Mouse (Mus musculus): ENCODE measurements around the gene Gtf2h3. TPM values are rescaled to one million over a fixed set of nuclear protein-coding genes. Genes with fewer than 3 reads are reported as not detected.

Gene Gtf2h3
- polyA plus RNA-seq (2014; fragmentation: Nextera tagmentation; extraction: Ambion mirVana) = 33.5 and 34.1 TPM in 2 replicates

DNA sequence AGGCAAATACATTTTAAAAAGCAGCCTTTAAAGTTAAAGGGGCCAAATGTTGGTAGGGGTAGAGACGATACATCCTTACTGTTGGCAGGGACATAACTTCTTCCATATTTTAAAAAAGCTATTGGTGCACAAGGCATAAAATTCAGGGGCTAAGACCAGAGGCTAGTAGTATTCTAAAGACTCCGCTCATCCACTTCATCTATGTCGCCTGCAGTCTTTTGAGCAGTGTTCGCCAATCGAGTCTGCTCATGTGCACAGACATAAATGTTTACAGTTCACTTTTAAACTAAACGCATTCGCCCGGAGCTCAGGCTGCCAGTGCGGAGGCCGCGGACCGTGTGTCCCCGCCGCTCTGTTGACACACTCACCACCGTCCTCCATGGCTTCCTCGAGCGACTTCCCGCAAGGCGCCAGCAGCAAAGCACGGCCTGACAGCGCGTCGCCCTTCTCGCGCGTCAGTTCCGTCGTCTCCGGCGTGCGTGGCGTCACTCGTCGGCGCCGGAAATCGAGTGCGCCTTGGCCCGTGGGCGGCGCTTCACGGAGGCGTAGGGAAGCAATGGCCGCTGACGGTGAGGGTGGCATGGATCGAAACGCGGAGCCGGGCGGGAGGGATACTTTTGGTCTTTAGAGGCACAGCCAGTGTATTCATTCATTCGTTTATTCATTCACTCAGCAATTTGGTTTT, at the start of gene Gtf2h3, which contains the start of gene Eif2b1:
TSS of gene Gtf2h3 (plus strand) at position 508 of the 685 bp plus-strand sequence.
TSS of gene Eif2b1 (minus strand) at position 499 of the 685 bp plus-strand sequence.
- Histone ChIP-seq H3K27ac (replicated peaks in 1 of 2; ENCODE audit: control insufficient read depth in 1 of 2, insufficient read depth in 1 of 2, low read depth in 2 of 2, low read length in 2 of 2) (peak within 1 kb of the TSS; percentile 41 to 42; a peak in 3 of 4 replicates), H3K4me2 (ENCODE audit: low read length) (peak within 1 kb of the TSS; percentile 98), H3K9me3 (ENCODE audit: control insufficient read depth, low read length) (no peaks in the 10 kb centered on the region), H3K36me3 (ENCODE audit: control insufficient read depth, insufficient read depth, low read length) (peaks cover 50% of the 10 kb centered on the region), H3K9ac (ENCODE audit: low read length) (peak within 1 kb of the TSS; percentile 80), H3K4me1 (ENCODE audit: control insufficient read depth in 2 of 2, insufficient read depth in 2 of 2, low read length in 2 of 2) (peaks cover 3 to 14% of the 10 kb centered on the region in 2 experiments; a peak in 3 of 4 replicates), H3K4me3 (ENCODE audit: control insufficient read depth in 1 of 2, insufficient read depth in 1 of 2, low read depth in 1 of 2, low read length in 2 of 2) (peak within 1 kb of the TSS; percentile 64 to 87), H3K27me3 (ENCODE audit: control insufficient read depth, insufficient read depth, low read length) (no peaks in the 10 kb centered on the region)
- WGBS = under 1% methylated on average over 51 of the region's 51 CpGs
- peak; percentile 85 for ATAC-seq (ENCODE audit: insufficient number of reproducible peaks, insufficient read depth, low FRiP score, low read depth)

DNA sequence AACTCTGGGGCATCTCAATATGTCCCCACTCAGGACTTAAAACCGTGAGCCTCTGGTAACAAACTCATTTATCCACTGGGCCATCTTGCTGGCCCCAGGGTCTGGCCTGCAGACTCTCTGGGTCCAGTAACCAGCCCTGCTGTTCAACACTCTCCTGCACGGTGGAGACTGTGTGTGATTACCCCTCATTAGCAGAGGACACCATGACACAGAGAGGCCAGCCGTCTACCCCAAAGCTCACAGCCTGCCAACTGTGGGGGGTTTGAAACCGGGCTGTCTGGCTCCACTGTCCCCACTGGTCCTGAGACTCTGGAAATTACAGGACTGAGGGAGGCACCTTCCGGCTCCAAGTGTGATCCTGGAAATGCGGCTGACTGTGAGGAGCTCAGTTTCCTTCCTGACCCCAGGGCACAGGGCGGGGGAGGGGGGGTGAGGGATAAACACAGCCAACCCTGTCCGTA, 49.7 kb upstream of the Gtf2h3 start:
- H3K27ac ChIP-seq (replicated peaks in 1 of 2; ENCODE audit: control insufficient read depth in 1 of 2, insufficient read depth in 1 of 2, low read depth in 2 of 2, low read length in 2 of 2) = peak overlapping the region; percentile 39 to 89
- no peaks in the 10 kb centered on the region for H3K9me3 ChIP-seq (ENCODE audit: control insufficient read depth, low read length)
- no peak for ATAC-seq (ENCODE audit: insufficient number of reproducible peaks, insufficient read depth, low FRiP score, low read depth)
- H3K27me3 ChIP-seq (ENCODE audit: control insufficient read depth, insufficient read depth, low read length) = no peaks in the 10 kb centered on the region
- 17% methylated on average over 8 of the region's 8 CpGs for WGBS
- H3K36me3 ChIP-seq (ENCODE audit: control insufficient read depth, insufficient read depth, low read length) = peaks cover 9% of the 10 kb centered on the region; the same call in 1 of the 2 replicates
- H3K4me2 ChIP-seq (ENCODE audit: low read length) = peak overlapping the region; percentile 93
- peaks cover 24 to 33% of the 10 kb centered on the region in 2 experiments for H3K4me1 ChIP-seq (ENCODE audit: control insufficient read depth in 2 of 2, insufficient read depth in 2 of 2, low read length in 2 of 2)
- H3K4me3 ChIP-seq (ENCODE audit: control insufficient read depth in 1 of 2, insufficient read depth in 1 of 2, low read depth in 1 of 2, low read length in 2 of 2) = peak overlapping the region; percentile 72 to 85
- H3K9ac ChIP-seq (ENCODE audit: low read length) = peak overlapping the region; percentile 88

DNA sequence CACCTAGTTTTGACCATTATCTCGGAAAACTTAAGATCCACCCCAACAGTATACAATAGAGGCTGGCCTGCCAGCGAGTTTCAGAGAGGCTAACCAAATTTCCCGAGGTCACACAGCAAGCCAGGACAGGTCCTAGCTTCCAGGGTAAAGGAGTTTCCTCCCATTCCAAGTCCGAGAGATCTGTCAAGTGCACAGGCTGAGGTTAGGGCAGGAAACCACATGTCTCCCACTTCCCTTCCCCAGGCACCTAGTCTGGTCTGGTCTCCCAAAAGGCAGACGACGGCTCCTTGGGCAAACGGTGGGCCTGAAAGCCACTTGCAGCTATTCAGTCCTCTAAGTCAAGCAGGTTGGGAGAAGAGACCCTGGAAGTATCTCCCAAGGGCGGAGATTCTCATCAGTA, 49.2 kb upstream of the Gtf2h3 start:
- Histone ChIP-seq H3K9me3 (ENCODE audit: control insufficient read depth, low read length) (no peaks in the 10 kb centered on the region), H3K9ac (ENCODE audit: low read length) (peak overlapping the region; percentile 88), H3K4me1 (ENCODE audit: control insufficient read depth in 2 of 2, insufficient read depth in 2 of 2, low read length in 2 of 2) (peaks cover 24 to 33% of the 10 kb centered on the region in 2 experiments), H3K27me3 (ENCODE audit: control insufficient read depth, insufficient read depth, low read length) (no peaks in the 10 kb centered on the region), H3K27ac (replicated peaks in 1 of 2; ENCODE audit: control insufficient read depth in 1 of 2, insufficient read depth in 1 of 2, low read depth in 2 of 2, low read length in 2 of 2) (peak overlapping the region; percentile 39 to 89), H3K4me2 (ENCODE audit: low read length) (peak overlapping the region; percentile 93), H3K4me3 (ENCODE audit: control insufficient read depth in 1 of 2, insufficient read depth in 1 of 2, low read depth in 1 of 2, low read length in 2 of 2) (peak overlapping the region; percentile 72 to 85), H3K36me3 (ENCODE audit: control insufficient read depth, insufficient read depth, low read length) (peaks cover 9% of the 10 kb centered on the region; the same call in 1 of the 2 replicates)
- no peak for ATAC-seq (ENCODE audit: insufficient number of reproducible peaks, insufficient read depth, low FRiP score, low read depth)
- 50% methylated on average over 8 of the region's 8 CpGs for WGBS

DNA sequence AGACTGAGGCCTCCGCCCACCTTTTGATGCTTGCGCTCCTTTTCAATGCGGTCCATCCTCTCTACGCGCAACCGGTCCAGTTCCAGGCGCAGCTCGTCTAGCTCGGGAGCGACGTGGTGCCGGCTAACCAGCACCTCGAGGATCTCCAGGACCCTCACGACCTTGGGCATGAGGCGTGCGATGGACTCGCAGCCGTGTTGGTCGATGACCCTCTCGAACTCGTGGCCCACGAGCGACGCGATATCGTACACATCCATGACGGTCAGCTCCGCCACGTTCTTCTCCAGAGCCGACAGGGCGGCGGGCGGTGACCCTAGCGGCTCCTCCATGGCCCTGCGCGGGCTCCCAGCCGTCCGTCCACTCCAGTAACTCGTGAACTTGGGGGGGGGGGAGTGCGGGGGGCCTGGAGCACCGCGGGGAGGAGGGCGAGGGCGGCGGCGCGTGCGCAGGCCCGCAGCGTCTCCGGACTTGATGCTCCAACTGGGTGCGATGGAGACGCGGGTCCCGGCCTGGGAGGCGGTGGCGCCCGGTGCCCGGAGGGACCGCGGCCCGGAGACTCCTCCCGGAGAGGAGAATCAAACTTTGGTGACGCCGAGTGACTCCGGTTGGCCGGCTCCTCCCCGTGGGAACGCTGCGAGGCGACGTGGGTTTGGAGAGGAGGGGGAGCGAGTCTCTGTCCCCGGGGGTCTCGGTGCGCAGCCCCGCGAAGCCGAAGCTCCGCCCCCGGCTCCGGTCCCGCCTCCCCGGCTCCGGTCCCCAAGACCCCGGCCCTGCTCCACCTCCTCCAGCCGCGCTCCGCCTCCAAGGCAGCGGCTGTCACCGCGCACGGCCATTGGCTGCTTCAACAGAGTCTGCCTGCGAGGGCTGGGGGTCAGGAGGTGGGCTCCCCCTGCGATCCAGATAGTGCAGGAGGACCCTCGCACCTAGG, 48.0 kb upstream of the Gtf2h3 start, which contains the start of gene Rilpl1:
TSS of gene Rilpl1 (minus strand) at position 737 of the 928 bp plus-strand sequence.
- ATAC-seq (ENCODE audit: insufficient number of reproducible peaks, insufficient read depth, low FRiP score, low read depth) = peak; percentile 84
- Histone ChIP-seq H3K27ac (replicated peaks in 1 of 2; ENCODE audit: control insufficient read depth in 1 of 2, insufficient read depth in 1 of 2, low read depth in 2 of 2, low read length in 2 of 2) (peak within 1 kb of the TSS; percentile 77 to 89), H3K9me3 (ENCODE audit: control insufficient read depth, low read length) (no peaks in the 10 kb centered on the region), H3K36me3 (ENCODE audit: control insufficient read depth, insufficient read depth, low read length) (peaks cover 8% of the 10 kb centered on the region; the same call in 1 of the 2 replicates), H3K4me3 (ENCODE audit: control insufficient read depth in 1 of 2, insufficient read depth in 1 of 2, low read depth in 1 of 2, low read length in 2 of 2) (peak within 1 kb of the TSS; percentile 72 to 85), H3K4me2 (ENCODE audit: low read length) (peak within 1 kb of the TSS; percentile 93), H3K9ac (ENCODE audit: low read length) (peak within 1 kb of the TSS; percentile 88), H3K4me1 (ENCODE audit: control insufficient read depth in 2 of 2, insufficient read depth in 2 of 2, low read length in 2 of 2) (peaks cover 24 to 33% of the 10 kb centered on the region in 2 experiments), H3K27me3 (ENCODE audit: control insufficient read depth, insufficient read depth, low read length) (no peaks in the 10 kb centered on the region)
- under 1% methylated on average over 85 of the region's 96 CpGs for WGBS

DNA sequence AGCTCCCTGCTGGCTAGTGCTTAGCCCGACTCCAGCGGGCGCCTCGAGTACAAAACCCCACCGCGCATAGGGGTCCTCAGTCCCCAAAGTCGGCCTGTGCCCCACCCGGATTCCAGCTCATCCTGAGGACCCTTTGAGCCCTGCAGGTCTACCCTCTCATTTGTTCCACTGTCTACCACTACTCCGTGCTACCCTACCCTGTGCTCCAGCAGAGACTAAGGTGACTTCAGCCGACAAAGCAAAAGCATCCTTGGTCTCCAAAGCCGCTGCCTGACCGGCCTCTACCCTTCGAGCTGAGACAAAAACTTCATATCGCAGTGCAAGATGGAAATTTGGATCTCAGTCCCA, 47.4 kb upstream of the Gtf2h3 start:
- Histone ChIP-seq H3K9me3 (ENCODE audit: control insufficient read depth, low read length) (no peaks in the 10 kb centered on the region), H3K27ac (replicated peaks in 1 of 2; ENCODE audit: control insufficient read depth in 1 of 2, insufficient read depth in 1 of 2, low read depth in 2 of 2, low read length in 2 of 2) (peak overlapping the region; percentile 77 to 89)
- WGBS = 13% methylated on average over 14 of the region's 14 CpGs

DNA sequence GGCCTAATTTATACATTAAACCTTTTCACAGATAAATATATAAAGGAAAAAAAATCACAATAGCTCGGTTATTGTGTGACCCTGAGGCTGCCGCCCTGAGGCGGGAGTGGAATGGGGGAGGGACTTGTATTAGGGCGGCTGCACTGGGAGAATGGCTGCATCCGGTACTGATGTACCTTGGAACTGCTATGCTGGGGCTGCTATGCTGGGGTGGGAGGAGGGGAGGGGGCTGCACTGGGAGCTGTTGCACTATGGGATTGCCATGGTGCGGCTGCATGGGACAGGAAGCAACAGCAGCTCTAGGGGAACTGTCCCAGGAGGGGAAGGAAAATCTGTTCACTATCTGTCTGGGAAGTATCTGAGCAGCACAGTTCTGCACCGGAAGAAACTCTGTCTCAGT, 46.5 kb upstream of the Gtf2h3 start:
- Histone ChIP-seq H3K4me1 (ENCODE audit: control insufficient read depth in 2 of 2, insufficient read depth in 2 of 2, low read length in 2 of 2) (peaks cover 28 to 42% of the 10 kb centered on the region in 2 experiments), H3K36me3 (ENCODE audit: control insufficient read depth, insufficient read depth, low read length) (no peaks in the 10 kb centered on the region), H3K27me3 (ENCODE audit: control insufficient read depth, insufficient read depth, low read length) (no peaks in the 10 kb centered on the region), H3K9me3 (ENCODE audit: control insufficient read depth, low read length) (no peaks in the 10 kb centered on the region), H3K9ac (ENCODE audit: low read length) (no peak overlapping the region), H3K4me3 (ENCODE audit: control insufficient read depth in 1 of 2, insufficient read depth in 1 of 2, low read depth in 1 of 2, low read length in 2 of 2) (no peak overlapping the region), H3K4me2 (ENCODE audit: low read length) (no peak overlapping the region), H3K27ac (replicated peaks in 1 of 2; ENCODE audit: control insufficient read depth in 1 of 2, insufficient read depth in 1 of 2, low read depth in 2 of 2, low read length in 2 of 2) (peak overlapping the region in 1 of 2 experiments; percentile 89; a peak in 2 of 4 replicates)
- peak; percentile 24; the same call in 1 of the 2 replicates for ATAC-seq (ENCODE audit: insufficient number of reproducible peaks, insufficient read depth, low FRiP score, low read depth)
- 41% methylated on average over 7 of the region's 7 CpGs for WGBS

More for the DNA sequence above, 47.4 kb upstream of the Gtf2h3 start:
- peak overlapping the region; percentile 93 for H3K4me2 ChIP-seq (ENCODE audit: low read length)
- no peaks in the 10 kb centered on the region for H3K27me3 ChIP-seq (ENCODE audit: control insufficient read depth, insufficient read depth, low read length)
- 0 out of 2 replicates have a peak, but pooled peaks cover 2% of the 10 kb centered on the region for H3K36me3 ChIP-seq (ENCODE audit: control insufficient read depth, insufficient read depth, low read length)
- H3K9ac ChIP-seq (ENCODE audit: low read length) = peak overlapping the region; percentile 88
- 0 out of 2 replicates have a peak, but pooled peaks have one; percentile 7 for ATAC-seq (ENCODE audit: insufficient number of reproducible peaks, insufficient read depth, low FRiP score, low read depth)
- H3K4me3 ChIP-seq (ENCODE audit: control insufficient read depth in 1 of 2, insufficient read depth in 1 of 2, low read depth in 1 of 2, low read length in 2 of 2) = peak overlapping the region; percentile 72 to 85
- peaks cover 24 to 34% of the 10 kb centered on the region in 2 experiments for H3K4me1 ChIP-seq (ENCODE audit: control insufficient read depth in 2 of 2, insufficient read depth in 2 of 2, low read length in 2 of 2)

DNA sequence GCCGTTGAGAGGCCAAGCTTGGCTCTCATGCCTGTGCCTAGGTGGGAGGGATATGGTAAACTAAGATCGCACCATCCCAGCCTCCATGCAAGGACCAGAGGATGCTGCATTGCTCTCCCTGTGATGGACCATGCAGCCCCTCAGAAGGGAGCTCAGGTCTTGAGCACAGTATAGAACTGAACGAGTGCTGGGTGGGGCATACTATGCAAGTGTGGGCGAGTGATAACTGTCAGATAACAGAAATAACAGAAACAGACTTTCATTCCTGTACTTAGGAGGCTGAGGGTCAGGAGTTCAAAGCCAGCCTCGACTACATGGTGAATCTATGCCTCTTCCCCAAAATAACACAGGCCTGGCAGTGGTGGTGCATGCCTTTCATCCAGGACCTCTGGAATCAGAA, 43.9 kb upstream of the Gtf2h3 start:
- H3K27me3 ChIP-seq (ENCODE audit: control insufficient read depth, insufficient read depth, low read length) = no peaks in the 10 kb centered on the region
- no peak overlapping the region for H3K27ac ChIP-seq (replicated peaks in 1 of 2; ENCODE audit: control insufficient read depth in 1 of 2, insufficient read depth in 1 of 2, low read depth in 2 of 2, low read length in 2 of 2)
- no peak for ATAC-seq (ENCODE audit: insufficient number of reproducible peaks, insufficient read depth, low FRiP score, low read depth)
- no peak overlapping the region for H3K9ac ChIP-seq (ENCODE audit: low read length)
- H3K9me3 ChIP-seq (ENCODE audit: control insufficient read depth, low read length) = no peaks in the 10 kb centered on the region
- 40% methylated on average over 5 of the region's 5 CpGs for WGBS
- H3K4me2 ChIP-seq (ENCODE audit: low read length) = no peak overlapping the region
- H3K36me3 ChIP-seq (ENCODE audit: control insufficient read depth, insufficient read depth, low read length) = no peaks in the 10 kb centered on the region
- peaks cover 13 to 21% of the 10 kb centered on the region in 2 experiments for H3K4me1 ChIP-seq (ENCODE audit: control insufficient read depth in 2 of 2, insufficient read depth in 2 of 2, low read length in 2 of 2)
- no peak overlapping the region for H3K4me3 ChIP-seq (ENCODE audit: control insufficient read depth in 1 of 2, insufficient read depth in 1 of 2, low read depth in 1 of 2, low read length in 2 of 2)

Data from heart, embryonic 14.5 days (tissue).